Mouse (Mus musculus): ENCODE measurements around the gene Sh3pxd2a.

GRCm38 (mm10) chr19:47330743-47331227 lies 133.4 kb downstream of the Sh3pxd2a start:
- TF ChIP-seq EP300 (IDR thresholded peaks at IDR 0.05; ENCODE audit: low read depth) (no peak), CTCF (IDR thresholded peaks at IDR 0.05; ENCODE audit: low read depth) (no peak)

Data from liver, postnatal 0 days (tissue).